Mouse (Mus musculus) left cerebral cortex, postnatal 10 days (tissue): Measurements from ENCODE around the gene Calhm2. TPM values are rescaled to one million over a fixed set of nuclear protein-coding genes. Genes with fewer than 3 reads are reported as not detected.
A peak's percentile ranks its signal among the peaks of the same experiment; 100 is the strongest.

Experiments
- DNase-seq, 2 experiments: peaks; one replicate each; pipeline ENCODE4 v3.0.0; 2021 to 2022; ENCODE audit warnings: low spot score in 2 of 2, mixed read lengths in 1 of 2; ENCODE audit errors: extremely low spot score in 1 of 2
- intact Hi-C: fragments of 180-260 bp; cut with DNase I; formaldehyde crosslinking; loops from one replicate; pipeline ENCODE4 v1.15.1; 2025
- total RNA-seq, 2 experiments: library from RNA; stranded (reverse); gene quantifications; 2 replicates each; pipeline ENCODE4 v1.2.3; 2021

The Calhm2 gene
- total RNA-seq, 2 experiments from 2014 or later: 3.0 to 4.3 TPM

GRCm38 (mm10) chr19:47101080-47101479 is 37.0 kb downstream of the Calhm2 start:
- DNase-seq: no peak
- intact Hi-C loops: no loop called here

- intact Hi-C loops: no loop called here
- peak; percentile 97 for DNase-seq
Measured at GRCm38 (mm10) chr19:47090550-47091156, 47.4 kb downstream of the Calhm2 start, which contains the start of the genes Usmg5 and Pdcd11. Usmg5 (minus strand) TSS chr19:47090647. Pdcd11 (plus strand) TSS chr19:47090768.

- intact Hi-C loops: no loop called here
Measured at GRCm38 (mm10) chr19:47089718-47090525, 48.2 kb downstream of the Calhm2 start.

GRCm38 (mm10) chr19:47088226-47088625 is 49.9 kb downstream of the Calhm2 start:
- DNase-seq: no peak
- intact Hi-C loops: no loop called here

More at GRCm38 (mm10) chr19:47089718-47090525, 48.2 kb downstream of the Calhm2 start:
- no peak for DNase-seq

- intact Hi-C loops: no loop called here
- peak; percentile 84 to 92 for DNase-seq
Measured at GRCm38 (mm10) chr19:47067924-47068611, 70.0 kb downstream of the Calhm2 start.

- peak; percentile 96 to 98 for DNase-seq
- intact Hi-C loops: no loop called here
Measured at GRCm38 (mm10) chr19:47067096-47067882, 70.8 kb downstream of the Calhm2 start, which contains the start of gene Taf5. Taf5 (plus strand) TSS chr19:47067746.

GRCm38 (mm10) chr19:47065860-47066259 is 72.2 kb downstream of the Calhm2 start:
- intact Hi-C loops: no loop called here
- DNase-seq: no peak

- intact Hi-C loops: no loop called here
- DNase-seq: no peak
Measured at GRCm38 (mm10) chr19:47057684-47058083, 80.4 kb downstream of the Calhm2 start.

Other genes with a start within 250 kb of the Calhm2 start
- 100 to 1,000 TPM; 180 to 190 TPM for gene Ina, start 123.6 kb downstream of the Calhm2 start, total RNA-seq
- 10 to 100 TPM; 76.4 to 87.4 TPM for gene Nt5c2, start 123.1 kb downstream of the Calhm2 start, total RNA-seq
- gene Pcgf6, start 87.4 kb downstream of the Calhm2 start, total RNA-seq: 10 to 100 TPM; 15.7 to 18.0 TPM
- 1 to 10 TPM; 5.1 to 6.0 TPM for gene Taf5, start 70.5 kb downstream of the Calhm2 start, total RNA-seq
- gene Usmg5, start 47.6 kb downstream of the Calhm2 start, total RNA-seq: 100 to 1,000 TPM; 816 to 827 TPM
- 10 to 100 TPM; 14.2 to 14.8 TPM for gene Pdcd11, start 47.5 kb downstream of the Calhm2 start, total RNA-seq
- gene Calhm1, start 6.0 kb upstream of the Calhm2 start, total RNA-seq: not detected
- gene Calhm3, start 19.5 kb upstream of the Calhm2 start, total RNA-seq: not detected
- gene Neurl1a, start 40.5 kb upstream of the Calhm2 start, total RNA-seq: 100 to 1,000 TPM; 107 to 111 TPM